Mouse (Mus musculus) MEL (cell line): ENCODE results near the gene Kalrn. TPM values are rescaled to one million over a fixed set of nuclear protein-coding genes. Genes with fewer than 3 reads are reported as not detected.

Experiments
- DNase-seq: peaks from one replicate; pipeline ENCODE4 v3.0.0; 2011; ENCODE audit warnings: low read depth, low spot score
- H3K27ac ChIP-seq: 2 replicates; pipeline ENCODE4 v1.5.1; 2012; ENCODE audit warnings: low read depth, mild to moderate bottlenecking, control low read depth, low read length, moderate library complexity; ENCODE audit not compliant: control insufficient read depth
- H3K27me3 ChIP-seq, 2 experiments: fragments of 150-350 bp in 1 of 2; sonication (generic) in 1 of 2; 2 replicates each; pipeline ENCODE4 v1.6.1; 2012; ENCODE audit warnings: low read length in 2 of 2, mild to moderate bottlenecking in 2 of 2, improper control_type of control experiment in 1 of 2, moderate library complexity in 1 of 2; ENCODE audit not compliant: insufficient read depth in 2 of 2, control insufficient read depth in 1 of 2
- H3K36me3 ChIP-seq, 2 experiments: 2 replicates each; pipeline ENCODE4 v1.6.1; 2012 to 2014; ENCODE audit warnings: low read length in 2 of 2, improper control_type of control experiment in 1 of 2, inconsistent platforms in 1 of 2, mild to moderate bottlenecking in 1 of 2; ENCODE audit not compliant: insufficient read depth in 2 of 2, control insufficient read depth in 1 of 2
- H3K4me1 ChIP-seq, 2 experiments: fragments of 150-350 bp in 1 of 2; sonication (generic) in 1 of 2; 2 replicates each; pipeline ENCODE4 v1.6.1; 2012; ENCODE audit warnings: low read length in 2 of 2, improper control_type of control experiment in 1 of 2, mild to moderate bottlenecking in 1 of 2; ENCODE audit not compliant: insufficient read depth in 2 of 2, control insufficient read depth in 1 of 2
- H3K4me3 ChIP-seq, 2 experiments: fragments of 150-350 bp in 1 of 2; sonication (generic) in 1 of 2; 2 replicates each; pipeline ENCODE4 v1.5.1; 2012; ENCODE audit warnings: low read depth in 2 of 2, low read length in 2 of 2, mild to moderate bottlenecking in 2 of 2, moderate library complexity in 2 of 2, control low read depth in 1 of 2, improper control_type of control experiment in 1 of 2; ENCODE audit not compliant: control insufficient read depth in 1 of 2, insufficient read depth in 1 of 2
- H3K79me2 ChIP-seq: 2 replicates; pipeline ENCODE4 v1.6.1; 2012; ENCODE audit warnings: mild to moderate bottlenecking, low read length, moderate library complexity; ENCODE audit not compliant: control insufficient read depth, poor library complexity, insufficient read depth
- H3K9ac ChIP-seq: 2 replicates; pipeline ENCODE4 v1.6.1; 2012; ENCODE audit warnings: low read depth, mild to moderate bottlenecking, control low read depth, low read length, moderate library complexity; ENCODE audit not compliant: control insufficient read depth, poor library complexity, severe bottlenecking
- H3K9me3 ChIP-seq: fragments of 150-350 bp; sonication (generic); replicated peaks from 2 replicates; pipeline ENCODE4 v1.6.1; 2012; ENCODE audit warnings: mild to moderate bottlenecking, low read length, improper control_type of control experiment, moderate library complexity; ENCODE audit not compliant: insufficient read depth
- BHLHE40 ChIP-seq: IDR thresholded peaks from 2 replicates; pipeline ENCODE4 v1.6.1; 2012; ENCODE audit warnings: low read depth, mild to moderate bottlenecking, inconsistent platforms, low read length, improper control_type of control experiment, borderline replicate concordance
- CHD1 ChIP-seq: IDR thresholded peaks from 2 replicates; pipeline ENCODE4 v1.6.1; 2012; ENCODE audit warnings: low read depth, mild to moderate bottlenecking, inconsistent platforms, low read length, improper control_type of control experiment
- CTCF ChIP-seq, 3 experiments: IDR thresholded peaks in 2 of 3; conservative IDR thresholded peaks in 1 of 3; 2 replicates each; pipeline ENCODE4 v1.5.1; 2011 to 2012; ENCODE audit warnings: low read length in 3 of 3, low read depth in 2 of 3, mild to moderate bottlenecking in 2 of 3, improper control_type of control experiment in 1 of 3, inconsistent platforms in 1 of 3, mixed read lengths in 1 of 3, moderate library complexity in 1 of 3; ENCODE audit not compliant: control insufficient read depth in 1 of 3, insufficient read depth in 1 of 3, poor library complexity in 1 of 3, severe bottlenecking in 1 of 3
- EP300 ChIP-seq, 2 experiments: IDR thresholded peaks; 2 replicates each; pipeline ENCODE4 v1.6.1; 2011; ENCODE audit warnings: improper control_type of control experiment in 2 of 2, low read length in 2 of 2, low read depth in 1 of 2, mild to moderate bottlenecking in 1 of 2
- ETS1 ChIP-seq: IDR thresholded peaks from 2 replicates; pipeline ENCODE4 v1.6.1; 2012; ENCODE audit warnings: low read depth, mild to moderate bottlenecking, inconsistent platforms, low read length, improper control_type of control experiment, moderate library complexity
- GABPA ChIP-seq: IDR thresholded peaks from 2 replicates; pipeline ENCODE4 v1.6.1; 2012; ENCODE audit warnings: low read depth, mild to moderate bottlenecking, inconsistent platforms, low read length, improper control_type of control experiment, moderate library complexity
- JUND ChIP-seq: IDR thresholded peaks from 2 replicates; pipeline ENCODE4 v1.6.1; 2011; ENCODE audit warnings: low read depth, mild to moderate bottlenecking, improper control_type of control experiment, low read length
- KAT2A ChIP-seq: conservative IDR thresholded peaks from 2 replicates; pipeline ENCODE4 v1.6.1; 2012; ENCODE audit warnings: low read depth, low read length, improper control_type of control experiment, inconsistent platforms
- MEF2A ChIP-seq: IDR thresholded peaks from 2 replicates; pipeline ENCODE4 v1.6.1; 2014; ENCODE audit warnings: low read depth, mild to moderate bottlenecking, inconsistent platforms, low read length, improper control_type of control experiment; ENCODE audit not compliant: poor library complexity, insufficient replicate concordance, severe bottlenecking; ENCODE audit errors: extremely low read depth
- MYB ChIP-seq: IDR thresholded peaks from 2 replicates; pipeline ENCODE4 v1.6.1; 2011; ENCODE audit warnings: mild to moderate bottlenecking, low read depth, low read length, improper control_type of control experiment
- MYC ChIP-seq: IDR thresholded peaks from 2 replicates; pipeline ENCODE4 v1.6.1; 2011; ENCODE audit warnings: low read depth, mild to moderate bottlenecking, low read length, improper control_type of control experiment, moderate library complexity
- NELFE ChIP-seq: IDR thresholded peaks from 2 replicates; pipeline ENCODE4 v1.6.1; 2011; ENCODE audit warnings: low read depth, low read length, improper control_type of control experiment
- NRF1 ChIP-seq: IDR thresholded peaks from 2 replicates; pipeline ENCODE4 v1.6.1; 2014; ENCODE audit warnings: low read depth, mild to moderate bottlenecking, inconsistent platforms, low read length, improper control_type of control experiment, moderate library complexity; ENCODE audit not compliant: poor library complexity, insufficient read depth, severe bottlenecking
- POLR2AphosphoS2 ChIP-seq: IDR thresholded peaks from 2 replicates; pipeline ENCODE4 v1.6.1; 2011; ENCODE audit warnings: low read length, improper control_type of control experiment
- RCOR1 ChIP-seq: IDR thresholded peaks from 2 replicates; pipeline ENCODE4 v1.6.1; 2012; ENCODE audit warnings: low read depth, mild to moderate bottlenecking, inconsistent platforms, low read length, improper control_type of control experiment
- SMC3 ChIP-seq: IDR thresholded peaks from 2 replicates; pipeline ENCODE4 v1.6.1; 2011; ENCODE audit warnings: low read depth, low read length, improper control_type of control experiment
- TAL1 ChIP-seq: IDR thresholded peaks from 2 replicates; pipeline ENCODE4 v1.6.1; 2012; ENCODE audit warnings: mild to moderate bottlenecking, inconsistent platforms, low read length, moderate library complexity, mixed read lengths
- TBP ChIP-seq: IDR thresholded peaks from 2 replicates; pipeline ENCODE4 v1.8.0; 2011; ENCODE audit warnings: low read depth, low read length, improper control_type of control experiment
- TCF12 ChIP-seq: IDR thresholded peaks from 2 replicates; pipeline ENCODE4 v1.6.1; 2014; ENCODE audit warnings: low read depth, mild to moderate bottlenecking, inconsistent platforms, low read length, improper control_type of control experiment, moderate library complexity
- UBTF ChIP-seq: IDR thresholded peaks from 2 replicates; pipeline ENCODE4 v1.6.1; 2012; ENCODE audit warnings: low read depth, mild to moderate bottlenecking, inconsistent platforms, low read length, improper control_type of control experiment, moderate library complexity, borderline replicate concordance; ENCODE audit not compliant: insufficient read depth
- ZC3H11A ChIP-seq: IDR thresholded peaks from 2 replicates; pipeline ENCODE4 v1.6.1; 2012; ENCODE audit warnings: low read depth, mild to moderate bottlenecking, inconsistent platforms, low read length, improper control_type of control experiment
- polyA plus RNA-seq, 2 experiments: library from polyadenylated mRNA; stranded (reverse) in 1 of 2; unstranded in 1 of 2; fragments of >175 nt in 1 of 2; fragments of >200 nt in 1 of 2; gene quantifications; 2 replicates each; pipeline versions ENCODE4 v1.2.1 to v1.2.4; 2012; ENCODE audit warnings: low replicate concordance in 2 of 2, low read depth in 1 of 2; ENCODE audit not compliant: insufficient read length in 2 of 2, insufficient read depth in 1 of 2, missing spikeins in 1 of 2
- total RNA-seq: library from RNA; depleted of rRNA; stranded (reverse); fragments of 300-350 nt; gene quantifications from 2 replicates; pipeline ENCODE4 v1.2.3, GENCODE M21; 2012

Kalrn gene
- total and polyA plus RNA-seq, 3 experiments = 10.4 to 11.8 TPM; not detected in 1

DNA sequence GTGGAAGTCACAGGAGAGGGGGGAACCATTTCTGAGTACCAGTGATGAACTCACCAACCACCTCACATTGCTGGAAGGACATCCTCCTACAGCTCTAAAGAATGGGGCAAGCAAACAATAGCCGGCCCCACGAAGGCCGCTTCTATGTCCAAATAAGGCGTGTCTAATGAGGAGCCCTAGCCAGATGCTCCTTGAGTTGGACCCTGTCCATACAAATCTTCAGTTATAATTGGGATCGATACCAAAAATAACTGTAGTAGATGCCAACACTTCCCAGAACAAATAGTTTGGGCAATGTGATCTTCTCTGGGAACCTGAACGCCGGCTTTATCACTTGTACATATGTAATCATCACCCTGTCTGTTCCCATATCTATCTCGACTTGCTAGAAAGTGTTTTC lies 303.7 kb downstream of the Kalrn start:
- Histone ChIP-seq H3K27me3 (no peaks in the 10 kb centered on the region; a peak in 1 of 4 replicates), H3K4me1 (no peaks in the 10 kb centered on the region), H3K9me3 (no peaks in the 10 kb centered on the region), H3K79me2 (no peaks in the 10 kb centered on the region), H3K9ac (no peak overlapping the region), H3K4me3 (no peak overlapping the region), H3K27ac (no peak overlapping the region), H3K36me3 (no peaks in the 10 kb centered on the region)
- TF ChIP-seq NRF1 (no peak), MYB (no peak), MYC (no peak), EP300 (IDR thresholded peaks at IDR 0.05; ENCODE audit: low read depth in 1 of 2, low read length in 2 of 2) (no peak), UBTF (no peak), KAT2A (no peak), ETS1 (no peak), NELFE (no peak), TAL1 (no peak), JUND (no peak), BHLHE40 (no peak), POLR2AphosphoS2 (no peak), TCF12 (no peak), CHD1 (no peak), CTCF (IDR thresholded peaks at IDR 0.05 in 2 of 3, conservative IDR thresholded peaks at IDR 0.05 in 1 of 3; ENCODE audit: control insufficient read depth in 1 of 3, insufficient read depth in 1 of 3, low read depth in 2 of 3, low read length in 3 of 3, poor library complexity in 1 of 3, severe bottlenecking in 1 of 3) (no peak)
- no peak for DNase-seq

DNA sequence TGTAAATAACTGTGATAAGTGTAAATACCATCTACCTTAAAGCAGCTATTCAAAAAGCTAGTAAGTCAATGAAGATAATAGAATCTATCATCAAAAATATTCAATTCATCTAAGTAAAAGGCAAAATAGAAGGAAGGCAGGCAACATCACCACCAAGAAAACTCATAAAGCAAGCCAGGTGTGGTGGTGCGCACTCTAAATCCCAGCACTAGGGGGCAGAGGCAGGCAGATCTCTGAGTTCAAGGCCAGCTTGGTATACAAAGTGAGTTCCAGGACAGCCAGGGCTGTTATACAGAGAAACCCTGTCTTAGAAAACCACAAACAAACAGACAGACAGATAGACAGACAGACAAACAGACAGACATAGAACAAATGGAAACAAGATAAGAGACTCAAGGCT lies 305.6 kb downstream of the Kalrn start:
- H3K9me3 ChIP-seq = no peaks in the 10 kb centered on the region
- no peak for TF ChIP-seq MYC
- TF ChIP-seq SMC3 = peak; percentile 10; the same call in 1 of the 2 replicates
- TF ChIP-seq CTCF (IDR thresholded peaks at IDR 0.05 in 2 of 3, conservative IDR thresholded peaks at IDR 0.05 in 1 of 3; ENCODE audit: control insufficient read depth in 1 of 3, insufficient read depth in 1 of 3, low read depth in 2 of 3, low read length in 3 of 3, poor library complexity in 1 of 3, severe bottlenecking in 1 of 3) = peak in 2 of 3 experiments; percentile 23 to 28; a peak in 5 of 6 replicates
- TF ChIP-seq NELFE = no peak
- no peak for TF ChIP-seq ZC3H11A
- no peak for TF ChIP-seq POLR2AphosphoS2
- TF ChIP-seq MEF2A = no peak
- no peak for TF ChIP-seq GABPA
- TF ChIP-seq TBP = no peak
- no peak for TF ChIP-seq KAT2A
- no peak for TF ChIP-seq RCOR1
- TF ChIP-seq EP300 (IDR thresholded peaks at IDR 0.05; ENCODE audit: low read depth in 1 of 2, low read length in 2 of 2) = no peak
- TF ChIP-seq ETS1 = no peak
- TF ChIP-seq, all 39 proteins: peak for 2
- no peak for DNase-seq
- H3K79me2 ChIP-seq = no peaks in the 10 kb centered on the region
- H3K27me3 ChIP-seq = no peaks in the 10 kb centered on the region; a peak in 1 of 4 replicates
- H3K36me3 ChIP-seq = no peaks in the 10 kb centered on the region
- H3K4me3 ChIP-seq = no peak overlapping the region
- no peak overlapping the region for H3K9ac ChIP-seq
- no peaks in the 10 kb centered on the region for H3K4me1 ChIP-seq
- H3K27ac ChIP-seq = no peak overlapping the region
